In the genomic region with DNA sequence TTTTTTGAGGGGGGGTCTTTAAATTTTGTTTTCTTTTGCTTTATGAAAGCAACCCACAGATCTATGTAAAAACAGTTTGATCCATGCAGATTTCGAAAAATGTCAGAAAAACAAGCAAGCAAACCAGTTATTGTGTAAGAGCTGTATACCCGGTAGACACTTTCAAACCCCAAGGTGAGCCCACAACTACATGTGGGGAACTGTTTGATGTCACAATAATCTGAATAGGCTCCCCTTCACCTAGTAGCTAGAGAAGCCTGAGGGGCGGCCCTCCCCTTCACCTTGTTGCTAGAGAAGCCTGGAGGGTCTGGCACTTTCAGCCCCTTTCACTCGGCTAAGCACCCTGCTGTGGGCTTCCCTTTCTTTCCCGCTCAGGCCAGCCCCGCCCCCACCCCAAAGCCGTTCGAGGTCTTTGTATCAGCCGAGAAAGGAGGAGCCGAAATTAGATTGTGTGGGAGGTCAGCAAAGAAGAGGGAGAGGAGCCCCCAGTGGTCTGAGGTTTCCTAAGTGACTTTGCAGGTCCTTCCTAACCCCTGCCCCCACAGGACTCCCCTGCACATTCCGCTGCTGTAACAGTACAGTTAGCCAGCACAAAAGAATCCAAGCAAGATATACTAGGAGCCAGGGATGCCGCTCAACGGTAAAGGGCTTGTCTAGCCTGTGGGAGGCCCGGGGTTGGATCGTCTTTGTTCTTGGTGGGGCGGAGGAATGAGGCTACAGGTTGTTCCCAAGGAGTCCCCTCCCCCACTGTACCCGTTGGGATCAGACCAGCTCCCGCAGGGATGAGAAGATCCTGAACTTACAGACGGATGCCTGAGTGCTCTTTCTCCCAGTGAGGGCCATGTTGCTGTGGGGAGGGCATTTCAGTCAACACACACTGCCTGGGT, we compare ENCODE assay signal across 8 mouse cellular contexts.
DNase-seq lines count a peak whose midpoint lies in the region; ATAC-seq and TF ChIP-seq lines count a peak whose summit lies in the region.

No protein-coding gene starts in this region.

- no peaks in the 10 kb centered on the region for H3K27me3 ChIP-seq in kidney, embryonic 16.5 days (ENCODE audit: insufficient read depth, low read length)
- no peaks in the 10 kb centered on the region for H3K27me3 ChIP-seq in embryonic facial prominence, embryonic 14.5 days (replicated peaks; ENCODE audit: control insufficient read depth, insufficient read depth, low read length)
- H3K27me3 ChIP-seq in hindbrain, postnatal 0 days (ENCODE audit: insufficient read depth, low read length): no peaks in the 10 kb centered on the region
- no peaks in the 10 kb centered on the region for H3K27me3 ChIP-seq in midbrain, embryonic 13.5 days

- no peak for DNase-seq in kidney, adult 8-10 months
- DNase-seq in Muller cell, postnatal 12 days (ENCODE audit: inconsistent ontology term): peak; percentile 65
- peak; percentile 67 for DNase-seq in embryonic facial prominence, embryonic 14.5 days (ENCODE audit: low spot score)
- DNase-seq in hindbrain, postnatal 0 days (ENCODE audit: low spot score): peak; percentile 50
- no peak for DNase-seq in T-cell, adult 2 months (ENCODE audit: low spot score)
- DNase-seq in urinary bladder, postnatal 10 days (ENCODE audit: low spot score): no peak

- H3K27ac ChIP-seq in kidney, embryonic 16.5 days (ENCODE audit: low read length): peak overlapping the region; percentile 60
- peak overlapping the region; percentile 40; the same call in 1 of the 2 replicates for H3K27ac ChIP-seq in embryonic facial prominence, embryonic 14.5 days (replicated peaks; ENCODE audit: low read depth, low read length)
- H3K27ac ChIP-seq in hindbrain, postnatal 0 days: no peak overlapping the region
- peak overlapping the region; percentile 54 for H3K27ac ChIP-seq in midbrain, embryonic 13.5 days

- peak overlapping the region; percentile 37 for H3K4me3 ChIP-seq in kidney, embryonic 16.5 days (ENCODE audit: low read length)
- peak overlapping the region; percentile 32 for H3K4me3 ChIP-seq in embryonic facial prominence, embryonic 14.5 days (ENCODE audit: low read depth, low read length)
- H3K4me3 ChIP-seq in hindbrain, postnatal 0 days (ENCODE audit: low read length): peak overlapping the region; percentile 24
- peak overlapping the region; percentile 32 for H3K4me3 ChIP-seq in midbrain, embryonic 13.5 days (replicated peaks)

- no peak for TF ChIP-seq CTCF in hindbrain, postnatal 0 days (IDR thresholded peaks at IDR 0.05; ENCODE audit: low read depth)

- H3K9me3 ChIP-seq in kidney, embryonic 16.5 days (ENCODE audit: low read length): no peaks in the 10 kb centered on the region
- no peaks in the 10 kb centered on the region for H3K9me3 ChIP-seq in embryonic facial prominence, embryonic 14.5 days (ENCODE audit: control insufficient read depth, low read length)
- no peaks in the 10 kb centered on the region for H3K9me3 ChIP-seq in hindbrain, postnatal 0 days (ENCODE audit: low read length)
- no peaks in the 10 kb centered on the region for H3K9me3 ChIP-seq in midbrain, embryonic 13.5 days

- WGBS in kidney, embryonic 16.5 days: 6% methylated on average over 15 of the region's 19 CpGs
- WGBS in embryonic facial prominence, embryonic 14.5 days: 2% methylated on average over 19 of the region's 19 CpGs
- WGBS in hindbrain, postnatal 0 days: 2% methylated on average over 19 of the region's 19 CpGs
- 2% methylated on average over 19 of the region's 19 CpGs for WGBS in midbrain, embryonic 13.5 days

- peaks cover 33% of the 10 kb centered on the region for H3K4me1 ChIP-seq in kidney, embryonic 16.5 days (ENCODE audit: insufficient read depth, low read length)
- H3K4me1 ChIP-seq in embryonic facial prominence, embryonic 14.5 days (ENCODE audit: control insufficient read depth, insufficient read depth, low read length): peaks cover 21% of the 10 kb centered on the region
- H3K4me1 ChIP-seq in hindbrain, postnatal 0 days (ENCODE audit: insufficient read depth, low read length): peaks cover 6% of the 10 kb centered on the region
- H3K4me1 ChIP-seq in midbrain, embryonic 13.5 days (replicated peaks): peaks cover 41% of the 10 kb centered on the region

- peak; percentile 84 for ATAC-seq in kidney, embryonic 16.5 days (ENCODE audit: low FRiP score, low TSS enrichment)
- ATAC-seq in embryonic facial prominence, embryonic 14.5 days (ENCODE audit: low read depth): peak; percentile 78
- peak; percentile 69 for ATAC-seq in hindbrain, postnatal 0 days
- peak; percentile 85 for ATAC-seq in midbrain, embryonic 13.5 days

- peak overlapping the region; percentile 60 for H3K9ac ChIP-seq in kidney, embryonic 16.5 days (replicated peaks; ENCODE audit: low read length)
- H3K9ac ChIP-seq in embryonic facial prominence, embryonic 14.5 days (ENCODE audit: low read depth, low read length): peak overlapping the region; percentile 61
- peak overlapping the region; percentile 43 for H3K9ac ChIP-seq in hindbrain, postnatal 0 days (replicated peaks; ENCODE audit: low read length)
- peak overlapping the region; percentile 63; the same call in 1 of the 2 replicates for H3K9ac ChIP-seq in midbrain, embryonic 13.5 days (replicated peaks)

- H3K36me3 ChIP-seq in kidney, embryonic 16.5 days (ENCODE audit: insufficient read depth, low read length): no peaks in the 10 kb centered on the region
- H3K36me3 ChIP-seq in embryonic facial prominence, embryonic 14.5 days (ENCODE audit: control insufficient read depth, insufficient read depth, low read length): no peaks in the 10 kb centered on the region
- no peaks in the 10 kb centered on the region for H3K36me3 ChIP-seq in hindbrain, postnatal 0 days (ENCODE audit: insufficient read depth, low read length)
- H3K36me3 ChIP-seq in midbrain, embryonic 13.5 days: no peaks in the 10 kb centered on the region

- H3K4me2 ChIP-seq in kidney, embryonic 16.5 days (replicated peaks; ENCODE audit: low read depth, low read length): peak overlapping the region; percentile 59
- H3K4me2 ChIP-seq in embryonic facial prominence, embryonic 14.5 days (ENCODE audit: low read depth, low read length): peak overlapping the region; percentile 69
- peak overlapping the region; percentile 62 for H3K4me2 ChIP-seq in hindbrain, postnatal 0 days (ENCODE audit: low read depth, low read length)
- peak overlapping the region; percentile 57 for H3K4me2 ChIP-seq in midbrain, embryonic 13.5 days (replicated peaks)

Comparison
In these comparisons a context has a peak if more than half of its experiments do, and no peak if none do; other contexts are left out.
1. DNase-seq: peak in Muller cell, postnatal 12 days (single experiment), embryonic facial prominence, embryonic 14.5 days (single experiment) and hindbrain, postnatal 0 days (single experiment); none in kidney, adult 8-10 months (0 of 2), T-cell, adult 2 months (single experiment) and urinary bladder, postnatal 10 days (single experiment).
2. Peak in every context shown above with its lines, with median percentiles within 50 percentile points of each other: ATAC-seq, H3K4me2 ChIP-seq, H3K4me3 ChIP-seq and H3K9ac ChIP-seq.